Mouse (Mus musculus) MN1 (cell line): ENCODE data around the gene Nucks1.

ENCODE experiments used
- DNase-seq: peaks from one replicate; pipeline ENCODE4 v3.0.0-alpha.2; 2016; ENCODE audit warnings: low spot score

Gene Nucks1

DNA sequence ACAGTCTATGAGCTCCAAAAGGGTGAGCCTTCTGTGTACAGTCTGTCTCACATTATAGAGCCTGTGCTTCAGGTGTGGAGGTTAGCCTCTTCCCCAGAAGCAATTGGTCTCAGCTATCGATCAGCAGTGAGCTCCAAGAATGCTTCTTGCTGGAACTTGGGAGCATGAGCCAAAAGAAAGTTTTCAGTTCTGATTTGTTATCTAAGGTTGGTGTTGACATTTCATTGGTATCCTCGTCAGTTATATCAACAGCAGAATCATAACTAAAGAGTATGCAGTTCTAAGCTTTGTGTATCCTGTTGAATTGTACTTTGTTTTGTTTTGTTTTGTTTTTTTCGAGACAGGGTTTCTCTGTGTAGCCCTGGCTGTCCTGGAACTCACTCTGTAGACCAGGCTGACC, 11.8 kb downstream of the Nucks1 start:
- no peak for DNase-seq

DNA sequence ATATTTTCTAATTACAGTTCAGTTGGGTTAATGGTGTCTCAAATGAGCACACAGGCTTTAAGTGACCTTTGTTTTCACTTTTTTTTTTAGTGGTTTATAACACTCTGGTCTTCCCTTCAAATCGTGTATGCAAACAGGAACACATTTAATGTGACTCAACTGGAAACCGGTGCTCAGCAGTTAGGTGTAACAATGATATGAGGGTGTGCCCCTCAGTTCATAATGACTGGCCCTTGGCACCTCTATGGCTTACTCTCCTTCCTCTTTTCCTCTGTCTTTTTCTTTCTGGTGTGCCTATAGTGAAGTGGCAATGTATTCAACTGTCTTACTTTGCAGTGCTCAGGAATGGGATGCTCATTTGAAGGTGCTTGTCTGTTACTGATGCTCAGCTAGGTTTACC, 23.1 kb downstream of the Nucks1 start:
- no peak for DNase-seq

DNA sequence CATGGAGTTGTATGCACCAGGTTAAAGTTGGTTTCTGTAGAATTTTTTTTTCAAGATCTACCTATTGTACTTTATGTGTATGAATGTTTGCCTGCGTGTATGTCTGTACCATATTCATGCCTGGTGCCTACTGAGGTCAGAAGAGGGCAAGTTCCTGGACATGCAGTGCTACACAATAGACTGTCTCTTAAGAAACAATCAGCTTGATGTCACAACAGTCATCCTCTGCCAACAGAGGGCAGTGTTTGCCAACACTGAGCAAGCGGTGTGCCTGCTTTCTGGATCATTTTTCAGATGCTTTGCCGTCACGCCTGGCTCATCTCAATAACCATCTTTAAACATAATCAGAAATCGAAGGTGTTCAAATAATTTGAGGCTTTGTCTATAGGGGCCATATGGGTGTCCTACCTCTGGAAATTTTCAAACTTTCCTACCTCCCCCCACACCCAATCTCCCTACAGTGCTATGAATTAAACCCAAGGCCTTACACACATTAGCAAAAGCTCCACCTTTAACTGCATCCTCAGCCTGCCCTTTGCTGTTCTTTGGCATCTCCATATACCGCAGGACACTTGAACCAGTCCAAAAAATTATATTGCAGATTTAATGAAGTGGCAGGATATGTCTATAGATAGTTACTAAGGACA, 27.4 kb downstream of the Nucks1 start:
- DNase-seq = peak; percentile 54

DNA sequence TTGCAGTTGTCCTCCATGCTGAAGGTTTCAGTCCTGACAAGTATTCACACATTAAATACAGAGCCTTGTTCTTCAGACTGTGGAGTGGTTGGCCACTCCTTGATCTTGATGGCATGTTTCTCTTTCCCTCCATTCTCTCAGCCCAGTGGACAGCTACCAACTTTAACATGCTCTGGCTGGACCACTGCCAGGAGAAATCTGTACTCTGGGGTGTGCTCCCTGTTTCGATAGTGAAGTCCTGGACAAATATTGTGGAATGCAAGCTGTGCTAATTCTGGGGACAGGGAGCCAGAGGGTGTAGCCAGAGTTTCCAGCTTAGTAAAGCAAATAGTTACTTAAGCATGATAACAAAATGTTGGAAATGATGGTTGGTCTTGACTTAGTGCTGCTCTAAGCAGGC, 28.5 kb downstream of the Nucks1 start:
- no peak for DNase-seq

GRCm38 (mm10) chr1:131940711-131941244, 30.4 kb downstream of the Nucks1 start:
- no peak for DNase-seq

DNA sequence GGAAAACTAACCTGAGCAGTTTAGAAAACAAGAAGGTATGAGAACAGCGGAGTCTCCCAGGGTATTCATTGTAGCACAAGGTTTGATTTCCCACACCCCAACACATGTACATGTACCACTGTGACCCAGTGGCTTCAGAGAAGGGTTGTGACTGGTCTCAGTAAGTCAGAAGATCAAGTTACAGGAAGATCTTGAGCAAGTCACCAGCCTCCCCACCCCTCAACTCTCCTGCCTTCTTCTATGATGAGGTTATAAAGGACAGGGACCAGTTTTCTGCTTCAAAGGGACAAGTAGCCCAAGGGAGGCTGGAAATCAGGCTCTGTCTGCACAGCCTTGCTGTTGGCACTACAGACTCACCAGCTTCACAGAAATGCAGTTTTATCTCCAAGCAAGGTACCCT, 31.2 kb downstream of the Nucks1 start:
- DNase-seq = no peak

DNA sequence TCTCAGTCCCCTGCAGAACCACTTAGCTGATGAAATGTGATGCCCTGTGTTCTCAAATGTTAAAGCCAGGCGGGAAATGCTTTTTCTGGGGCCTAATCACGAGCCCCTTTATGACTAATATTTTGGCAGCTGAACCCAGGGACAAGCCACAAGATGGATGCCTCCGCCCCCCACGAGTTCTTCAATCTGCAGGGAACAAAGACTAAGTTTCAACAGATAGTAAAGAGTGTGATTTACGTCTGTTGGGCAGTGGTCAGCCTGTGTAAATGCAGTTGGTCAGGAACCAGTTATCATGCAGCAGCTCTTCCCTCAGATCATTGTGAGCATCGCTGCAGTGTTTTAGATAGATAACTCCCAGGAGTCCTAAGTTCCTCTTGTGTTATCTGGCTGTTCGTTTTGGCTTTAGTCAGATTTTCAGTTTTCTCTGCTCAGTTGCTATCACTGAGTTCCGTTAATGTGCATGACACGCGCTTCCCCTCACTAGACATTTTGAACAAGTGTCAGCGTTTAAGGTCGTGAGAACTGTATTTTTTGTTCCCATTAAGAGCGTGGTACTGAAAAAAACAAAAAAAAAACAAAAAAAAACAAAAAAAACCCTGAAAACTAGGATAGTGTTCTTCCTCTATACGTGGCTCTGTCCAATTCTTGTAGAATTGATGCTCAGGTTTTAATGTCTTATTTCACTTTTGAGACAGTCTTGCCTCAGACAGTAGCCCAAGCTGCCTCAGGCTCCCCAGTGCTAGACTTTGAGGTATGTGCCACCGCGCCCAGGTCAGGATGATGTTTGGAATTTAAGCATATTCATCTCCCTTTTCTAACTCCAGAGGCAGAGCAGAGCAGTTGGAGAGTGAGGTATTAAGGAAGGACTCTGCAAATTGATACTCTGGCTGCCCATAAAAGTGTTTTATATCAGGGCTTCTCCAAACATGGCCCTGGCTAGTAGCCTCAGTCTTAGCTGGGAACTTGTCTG, 32.6 kb downstream of the Nucks1 start:
- no peak for DNase-seq

DNA sequence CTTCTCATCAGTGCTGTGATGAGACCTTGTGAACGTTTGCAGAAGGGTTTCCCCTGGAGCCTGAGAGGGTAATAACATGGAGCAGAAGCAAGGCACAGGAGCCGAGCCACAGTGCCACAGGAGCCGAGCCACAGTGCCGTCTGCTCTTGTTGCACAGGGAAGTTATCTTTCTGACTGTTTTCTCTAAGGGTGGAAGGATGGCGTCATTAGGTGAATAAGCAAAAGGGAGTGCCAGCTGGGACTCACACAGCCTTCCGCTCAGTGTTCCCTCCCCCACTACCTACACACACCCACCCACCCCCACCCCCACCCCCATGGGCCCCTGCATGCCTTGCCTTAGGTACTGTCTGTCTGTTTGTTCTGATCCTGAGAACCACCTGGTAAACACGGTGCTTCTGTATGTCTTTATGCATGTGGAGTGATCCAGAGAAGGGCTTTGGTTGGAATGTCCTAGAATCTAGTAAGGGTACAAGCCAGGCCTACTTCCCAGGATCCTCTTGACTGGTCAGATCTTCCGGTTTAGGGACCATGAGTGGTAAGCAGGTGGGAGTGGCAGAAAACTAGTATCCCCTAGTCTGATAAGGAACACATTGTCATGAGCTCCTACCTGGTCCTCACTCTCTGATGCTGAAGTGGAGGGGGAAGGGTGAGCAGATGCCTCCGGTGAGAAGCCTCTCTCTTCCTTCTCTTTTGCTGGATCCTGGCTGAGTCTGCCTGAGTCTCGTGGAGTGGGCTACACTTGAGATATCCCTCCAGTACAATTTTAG, 35.5 kb downstream of the Nucks1 start:
- no peak for DNase-seq

DNA sequence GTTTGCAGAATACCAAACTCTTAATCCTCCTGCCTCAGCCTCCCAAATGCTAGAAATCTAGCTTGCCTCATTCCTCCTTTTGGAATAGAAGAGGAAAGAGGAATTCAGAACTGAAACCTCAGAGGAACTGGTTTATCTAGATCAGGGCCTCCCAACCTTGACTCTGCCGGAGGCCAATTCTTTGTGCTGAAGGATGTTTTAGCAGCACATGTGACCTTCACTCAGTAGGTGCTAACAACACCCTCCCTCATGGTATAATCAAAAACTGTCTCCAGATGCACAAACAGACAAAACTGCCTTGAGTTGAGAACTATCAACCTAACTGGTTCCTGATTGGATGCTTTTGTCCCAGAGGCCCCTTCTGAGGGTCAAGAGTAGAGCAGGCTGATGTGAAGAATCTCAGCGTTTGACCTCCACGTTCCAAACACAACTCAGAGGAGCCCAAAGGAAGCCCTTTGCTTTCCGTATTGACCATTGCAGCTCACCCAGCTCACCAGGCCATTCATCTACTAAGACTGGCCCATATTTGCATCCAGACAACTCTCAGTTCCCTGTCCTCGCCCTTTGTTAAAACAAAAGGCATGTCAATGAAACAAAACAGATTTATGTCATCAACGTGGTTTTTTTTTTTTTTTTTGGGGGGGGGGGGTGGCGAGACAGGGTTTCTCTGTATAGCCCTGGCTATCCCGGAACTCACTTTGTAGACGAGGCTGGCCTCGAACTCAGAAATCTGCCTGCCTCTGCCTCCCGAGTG, 36.3 kb downstream of the Nucks1 start:
- DNase-seq = no peak

DNA sequence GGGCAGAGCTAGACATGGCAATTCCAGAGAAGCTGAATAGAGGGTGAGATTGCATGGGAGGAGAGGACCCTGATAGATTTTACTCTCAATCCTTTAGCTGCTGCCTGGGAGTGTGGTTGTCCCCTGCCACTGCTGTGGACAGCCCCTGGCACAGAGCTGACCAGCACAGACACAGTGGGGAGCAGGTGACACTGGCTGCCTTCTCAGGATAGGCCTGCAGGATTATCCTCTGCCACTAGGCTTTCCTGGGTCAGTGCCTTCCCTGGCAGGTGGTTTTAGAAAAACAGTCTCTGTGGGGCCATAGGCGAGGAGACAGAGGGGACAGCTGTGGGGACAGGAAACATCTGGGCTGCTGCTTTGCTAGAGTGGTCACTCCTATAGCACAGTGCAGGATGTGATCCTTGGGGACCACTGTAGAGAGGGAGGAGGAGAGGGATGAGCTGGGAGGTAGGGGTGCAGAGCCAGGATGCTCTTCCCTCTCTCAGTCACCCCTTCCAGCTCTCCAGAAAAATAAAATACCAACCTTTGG, 37.7 kb downstream of the Nucks1 start:
- no peak for DNase-seq

DNA sequence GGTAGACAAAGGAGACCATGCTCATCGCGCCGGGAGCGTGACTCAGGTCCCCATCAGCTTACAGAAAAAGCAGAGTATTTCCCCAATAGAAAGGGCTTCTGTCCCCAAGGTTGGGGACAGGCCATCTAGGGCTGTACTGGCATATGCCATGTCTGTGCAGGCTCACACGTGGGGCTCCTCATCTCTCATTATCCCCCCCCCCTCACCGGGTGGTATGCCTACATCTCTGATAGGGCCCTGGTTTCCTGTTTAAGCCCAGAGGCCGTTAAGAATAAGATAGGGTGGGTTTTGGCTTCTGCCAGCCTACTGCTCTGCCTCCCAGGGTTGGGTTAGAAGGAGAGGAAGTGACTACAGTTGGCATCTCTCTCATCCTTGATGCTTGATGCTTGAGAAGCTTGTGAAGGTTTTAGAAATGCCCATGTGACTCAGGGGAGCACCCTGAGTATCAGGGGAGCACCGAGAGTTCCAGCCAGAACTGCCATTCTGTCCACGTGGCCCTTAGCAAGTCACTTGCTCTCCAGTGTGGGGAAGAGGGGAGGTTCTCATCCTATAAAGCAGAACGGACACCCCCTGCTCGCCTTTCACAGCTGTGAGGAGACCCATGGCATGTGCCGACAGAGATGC, 44.0 kb downstream of the Nucks1 start:
- no peak for DNase-seq

- no peak for DNase-seq
Measured at GRCm38 (mm10) chr1:131955131-131955757, 44.9 kb downstream of the Nucks1 start.

GRCm38 (mm10) chr1:131957416-131957815, 47.1 kb downstream of the Nucks1 start:
- DNase-seq = no peak

- no peak for DNase-seq
Measured at GRCm38 (mm10) chr1:131961004-131961403, 50.7 kb downstream of the Nucks1 start.

DNA sequence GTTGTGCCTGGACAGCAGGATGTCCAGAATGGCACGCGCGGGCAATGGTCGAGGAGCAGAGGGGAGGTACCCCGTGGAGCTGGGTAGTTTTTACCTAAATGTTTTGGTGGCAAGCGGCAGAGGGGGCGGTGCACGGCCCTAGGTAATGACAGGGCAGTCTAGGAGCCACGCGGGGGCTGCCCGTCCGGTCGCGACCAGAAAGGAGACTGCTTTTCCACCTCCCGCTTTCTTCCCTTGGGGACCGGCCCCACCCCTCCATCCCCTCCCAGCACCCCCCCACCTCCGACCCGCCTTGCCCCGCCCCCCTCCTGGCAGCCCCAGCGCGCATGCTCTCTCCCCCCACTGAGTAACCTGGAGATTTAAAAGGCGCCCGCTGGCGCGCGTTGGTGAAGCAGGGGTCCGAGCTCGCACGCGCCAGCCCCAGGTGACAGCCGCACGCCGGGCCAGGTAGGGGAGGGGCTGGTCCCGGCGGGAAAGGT, 52.3 kb downstream of the Nucks1 start, which contains the start of gene Slc45a3:
Slc45a3 (plus strand) TSS at position 362 of the 479 bp plus-strand sequence.
- no peak for DNase-seq

DNA sequence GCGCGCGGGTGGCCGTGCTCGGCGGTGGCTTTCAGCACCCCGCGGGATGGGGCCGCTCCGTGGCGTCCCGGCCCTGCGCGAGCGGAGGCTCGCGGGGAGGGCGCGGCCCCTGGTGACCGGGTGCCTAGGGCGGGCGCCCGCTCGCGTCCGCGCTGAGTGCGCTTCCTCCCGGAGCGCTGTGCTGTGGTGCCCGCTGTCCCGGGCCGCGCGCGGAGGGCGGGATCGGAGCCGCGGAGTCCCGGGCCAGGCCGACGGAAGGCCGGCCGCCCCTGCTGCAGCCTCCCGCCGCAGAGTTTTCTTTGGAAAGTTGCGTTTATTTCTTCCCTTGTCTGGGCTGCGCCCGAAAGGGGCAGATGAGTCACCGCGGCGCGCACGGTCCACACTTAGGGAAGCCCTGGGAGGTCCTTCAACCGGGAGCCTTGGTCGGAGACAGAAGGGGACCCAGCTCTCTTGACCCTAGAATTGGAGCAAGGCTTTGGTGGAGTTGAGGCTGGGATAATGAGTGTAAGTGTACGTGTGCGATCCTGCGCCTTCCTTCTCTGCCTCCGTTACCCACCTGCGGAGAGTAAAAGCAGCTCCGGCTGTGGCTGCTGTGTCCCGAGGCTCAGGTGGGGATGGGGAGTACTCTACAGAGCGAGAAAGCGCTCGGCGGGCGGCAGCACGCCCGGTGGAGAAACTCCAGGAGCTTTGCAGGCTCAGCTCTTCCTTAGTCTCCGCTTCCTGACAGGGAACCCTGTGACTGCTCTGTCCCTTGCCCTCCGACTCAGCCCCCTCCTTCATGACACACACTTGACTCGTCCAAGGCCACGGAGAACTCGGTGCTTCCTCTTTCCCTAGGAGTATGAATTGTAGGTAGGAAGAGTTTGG, 53.0 kb downstream of the Nucks1 start:
- no peak for DNase-seq

DNA sequence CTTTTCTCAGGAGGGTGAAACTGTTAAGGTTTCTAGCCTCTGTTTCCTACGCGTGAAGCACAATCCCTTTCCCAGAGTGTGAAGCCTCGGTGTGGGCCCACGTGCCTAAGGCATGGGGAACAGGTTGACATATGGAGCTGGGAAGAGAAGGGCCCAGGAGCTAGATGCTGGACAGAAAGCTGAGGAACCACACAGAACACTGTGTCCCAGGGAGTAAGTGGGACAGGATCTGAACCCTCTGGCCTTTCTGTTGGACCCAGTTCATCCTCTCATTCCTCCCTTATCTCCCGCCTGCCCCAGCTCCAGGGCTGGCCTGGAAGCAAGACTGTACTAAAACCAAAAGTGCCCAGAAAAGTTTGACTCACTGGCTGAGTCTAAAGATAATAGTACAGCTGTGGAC, 53.8 kb downstream of the Nucks1 start:
- no peak for DNase-seq

GRCm38 (mm10) chr1:131964580-131964979, 54.2 kb downstream of the Nucks1 start:
- no peak for DNase-seq

DNA sequence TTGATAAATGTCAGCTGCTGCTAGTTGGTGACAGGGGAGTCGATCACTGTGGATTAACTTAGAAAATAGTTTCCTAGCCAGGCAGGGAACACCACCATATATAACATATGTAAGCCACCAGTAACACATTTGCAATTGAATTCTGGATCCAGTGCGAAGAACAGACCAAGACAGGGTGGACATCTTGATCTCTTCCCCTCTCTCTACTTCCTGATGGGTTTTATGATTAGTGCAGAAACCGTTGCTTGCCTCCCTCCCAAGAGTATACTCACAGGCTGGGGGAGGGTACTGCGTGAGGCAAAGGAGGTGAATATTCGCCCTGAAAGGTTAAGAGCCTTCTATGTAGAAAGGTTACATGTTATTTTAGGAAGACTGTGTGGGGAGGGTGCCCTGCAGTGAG, 55.5 kb downstream of the Nucks1 start:
- DNase-seq = no peak
